Mouse (Mus musculus) MEL (cell line): ENCODE data around the gene Rbks. TPM values are rescaled to one million over a fixed set of nuclear protein-coding genes. Genes with fewer than 3 reads are reported as not detected.

Experiments used
- DNase-seq: peaks from one replicate; pipeline ENCODE4 v3.0.0; 2011; ENCODE audit warnings: low read depth, low spot score
- H3K27ac ChIP-seq: 2 replicates; pipeline ENCODE4 v1.5.1; 2012; ENCODE audit warnings: low read depth, mild to moderate bottlenecking, control low read depth, low read length, moderate library complexity; ENCODE audit not compliant: control insufficient read depth
- H3K27me3 ChIP-seq, 2 experiments: fragments of 150-350 bp in 1 of 2; sonication (generic) in 1 of 2; 2 replicates each; pipeline ENCODE4 v1.6.1; 2012; ENCODE audit warnings: low read length in 2 of 2, mild to moderate bottlenecking in 2 of 2, improper control_type of control experiment in 1 of 2, moderate library complexity in 1 of 2; ENCODE audit not compliant: insufficient read depth in 2 of 2, control insufficient read depth in 1 of 2
- H3K36me3 ChIP-seq, 2 experiments: 2 replicates each; pipeline ENCODE4 v1.6.1; 2012 to 2014; ENCODE audit warnings: low read length in 2 of 2, improper control_type of control experiment in 1 of 2, inconsistent platforms in 1 of 2, mild to moderate bottlenecking in 1 of 2; ENCODE audit not compliant: insufficient read depth in 2 of 2, control insufficient read depth in 1 of 2
- H3K4me1 ChIP-seq, 2 experiments: fragments of 150-350 bp in 1 of 2; sonication (generic) in 1 of 2; 2 replicates each; pipeline ENCODE4 v1.6.1; 2012; ENCODE audit warnings: low read length in 2 of 2, improper control_type of control experiment in 1 of 2, mild to moderate bottlenecking in 1 of 2; ENCODE audit not compliant: insufficient read depth in 2 of 2, control insufficient read depth in 1 of 2
- H3K4me3 ChIP-seq, 2 experiments: fragments of 150-350 bp in 1 of 2; sonication (generic) in 1 of 2; 2 replicates each; pipeline ENCODE4 v1.5.1; 2012; ENCODE audit warnings: low read depth in 2 of 2, low read length in 2 of 2, mild to moderate bottlenecking in 2 of 2, moderate library complexity in 2 of 2, control low read depth in 1 of 2, improper control_type of control experiment in 1 of 2; ENCODE audit not compliant: control insufficient read depth in 1 of 2, insufficient read depth in 1 of 2
- H3K79me2 ChIP-seq: 2 replicates; pipeline ENCODE4 v1.6.1; 2012; ENCODE audit warnings: mild to moderate bottlenecking, low read length, moderate library complexity; ENCODE audit not compliant: control insufficient read depth, poor library complexity, insufficient read depth
- H3K9ac ChIP-seq: 2 replicates; pipeline ENCODE4 v1.6.1; 2012; ENCODE audit warnings: low read depth, mild to moderate bottlenecking, control low read depth, low read length, moderate library complexity; ENCODE audit not compliant: control insufficient read depth, poor library complexity, severe bottlenecking
- H3K9me3 ChIP-seq: fragments of 150-350 bp; sonication (generic); replicated peaks from 2 replicates; pipeline ENCODE4 v1.6.1; 2012; ENCODE audit warnings: mild to moderate bottlenecking, low read length, improper control_type of control experiment, moderate library complexity; ENCODE audit not compliant: insufficient read depth
- BHLHE40 ChIP-seq: IDR thresholded peaks from 2 replicates; pipeline ENCODE4 v1.6.1; 2012; ENCODE audit warnings: low read depth, mild to moderate bottlenecking, inconsistent platforms, low read length, improper control_type of control experiment, borderline replicate concordance
- CHD2 ChIP-seq: IDR thresholded peaks from 2 replicates; pipeline ENCODE4 v1.6.1; 2011; ENCODE audit warnings: low read length, improper control_type of control experiment
- CTCF ChIP-seq, 3 experiments: IDR thresholded peaks in 2 of 3; conservative IDR thresholded peaks in 1 of 3; 2 replicates each; pipeline ENCODE4 v1.5.1; 2011 to 2012; ENCODE audit warnings: low read length in 3 of 3, low read depth in 2 of 3, mild to moderate bottlenecking in 2 of 3, improper control_type of control experiment in 1 of 3, inconsistent platforms in 1 of 3, mixed read lengths in 1 of 3, moderate library complexity in 1 of 3; ENCODE audit not compliant: control insufficient read depth in 1 of 3, insufficient read depth in 1 of 3, poor library complexity in 1 of 3, severe bottlenecking in 1 of 3
- EP300 ChIP-seq, 2 experiments: IDR thresholded peaks; 2 replicates each; pipeline ENCODE4 v1.6.1; 2011; ENCODE audit warnings: improper control_type of control experiment in 2 of 2, low read length in 2 of 2, low read depth in 1 of 2, mild to moderate bottlenecking in 1 of 2
- GATA1 ChIP-seq: IDR thresholded peaks from 2 replicates; pipeline ENCODE4 v1.6.1; 2011; ENCODE audit warnings: low read depth, low read length, improper control_type of control experiment
- MAFK ChIP-seq: IDR thresholded peaks from 2 replicates; pipeline ENCODE4 v1.6.1; 2011; ENCODE audit warnings: low read depth, mild to moderate bottlenecking, low read length, improper control_type of control experiment, borderline replicate concordance
- MAX ChIP-seq: IDR thresholded peaks from 2 replicates; pipeline ENCODE4 v1.6.1; 2011; ENCODE audit warnings: low read length, improper control_type of control experiment
- MAZ ChIP-seq: IDR thresholded peaks from 2 replicates; pipeline ENCODE4 v1.6.1; 2012; ENCODE audit warnings: low read depth, mild to moderate bottlenecking, inconsistent platforms, low read length, improper control_type of control experiment
- MYC ChIP-seq: IDR thresholded peaks from 2 replicates; pipeline ENCODE4 v1.6.1; 2011; ENCODE audit warnings: low read depth, mild to moderate bottlenecking, low read length, improper control_type of control experiment, moderate library complexity
- NRF1 ChIP-seq: IDR thresholded peaks from 2 replicates; pipeline ENCODE4 v1.6.1; 2014; ENCODE audit warnings: low read depth, mild to moderate bottlenecking, inconsistent platforms, low read length, improper control_type of control experiment, moderate library complexity; ENCODE audit not compliant: poor library complexity, insufficient read depth, severe bottlenecking
- POLR2AphosphoS2 ChIP-seq: IDR thresholded peaks from 2 replicates; pipeline ENCODE4 v1.6.1; 2011; ENCODE audit warnings: low read length, improper control_type of control experiment
- POLR2AphosphoS5 ChIP-seq: IDR thresholded peaks from 2 replicates; pipeline ENCODE4 v1.6.1; 2012; ENCODE audit warnings: low read depth, borderline replicate concordance, mild to moderate bottlenecking, inconsistent platforms, low read length, moderate library complexity, mixed read lengths
- RCOR1 ChIP-seq: IDR thresholded peaks from 2 replicates; pipeline ENCODE4 v1.6.1; 2012; ENCODE audit warnings: low read depth, mild to moderate bottlenecking, inconsistent platforms, low read length, improper control_type of control experiment
- SMC3 ChIP-seq: IDR thresholded peaks from 2 replicates; pipeline ENCODE4 v1.6.1; 2011; ENCODE audit warnings: low read depth, low read length, improper control_type of control experiment
- TAL1 ChIP-seq: IDR thresholded peaks from 2 replicates; pipeline ENCODE4 v1.6.1; 2012; ENCODE audit warnings: mild to moderate bottlenecking, inconsistent platforms, low read length, moderate library complexity, mixed read lengths
- TCF12 ChIP-seq: IDR thresholded peaks from 2 replicates; pipeline ENCODE4 v1.6.1; 2014; ENCODE audit warnings: low read depth, mild to moderate bottlenecking, inconsistent platforms, low read length, improper control_type of control experiment, moderate library complexity
- USF1 ChIP-seq: IDR thresholded peaks from 2 replicates; pipeline ENCODE4 v1.6.1; 2014; ENCODE audit warnings: low read depth, mild to moderate bottlenecking, inconsistent platforms, low read length, improper control_type of control experiment, moderate library complexity
- ZKSCAN1 ChIP-seq: IDR thresholded peaks from 2 replicates; pipeline ENCODE4 v1.6.1; 2012; ENCODE audit warnings: low read depth, mild to moderate bottlenecking, inconsistent platforms, low read length, improper control_type of control experiment, moderate library complexity
- polyA plus RNA-seq, 2 experiments: library from polyadenylated mRNA; stranded (reverse) in 1 of 2; unstranded in 1 of 2; fragments of >175 nt in 1 of 2; fragments of >200 nt in 1 of 2; gene quantifications; 2 replicates each; pipeline versions ENCODE4 v1.2.1 to v1.2.4; 2012; ENCODE audit warnings: low replicate concordance in 2 of 2, low read depth in 1 of 2; ENCODE audit not compliant: insufficient read length in 2 of 2, insufficient read depth in 1 of 2, missing spikeins in 1 of 2
- total RNA-seq: library from RNA; depleted of rRNA; stranded (reverse); fragments of 300-350 nt; gene quantifications from 2 replicates; pipeline ENCODE4 v1.2.3, GENCODE M21; 2012

Gene Rbks
- total and polyA plus RNA-seq, 3 experiments, result 34.3 to 47.4 TPM; not detected in 1

GRCm38 (mm10) chr5:31647327-31647726 is 50.1 kb downstream of the Rbks start:
- H3K36me3 ChIP-seq, result peaks cover 0 to 4% of the 10 kb centered on the region in 2 experiments; a peak in 2 of 4 replicates
- no peak overlapping the region for H3K9ac ChIP-seq
- H3K27me3 ChIP-seq, result no peaks in the 10 kb centered on the region
- no peaks in the 10 kb centered on the region for H3K9me3 ChIP-seq
- no peaks in the 10 kb centered on the region for H3K79me2 ChIP-seq
- H3K4me1 ChIP-seq, result no peaks in the 10 kb centered on the region
- no peak for DNase-seq
- no peak overlapping the region for H3K4me3 ChIP-seq
- no peak overlapping the region for H3K27ac ChIP-seq
- TF ChIP-seq MAFK, result no peak
- no peak for TF ChIP-seq BHLHE40
- no peak for TF ChIP-seq TAL1
- TF ChIP-seq CTCF (IDR thresholded peaks at IDR 0.05 in 2 of 3, conservative IDR thresholded peaks at IDR 0.05 in 1 of 3; ENCODE audit: control insufficient read depth in 1 of 3, insufficient read depth in 1 of 3, low read depth in 2 of 3, low read length in 3 of 3, poor library complexity in 1 of 3, severe bottlenecking in 1 of 3), result no peak
- TF ChIP-seq NRF1, result no peak
- TF ChIP-seq POLR2AphosphoS5, result no peak
- no peak for TF ChIP-seq USF1

GRCm38 (mm10) chr5:31646574-31646973 is 50.9 kb downstream of the Rbks start:
- Histone ChIP-seq H3K27ac (no peak overlapping the region), H3K79me2 (no peaks in the 10 kb centered on the region), H3K9ac (no peak overlapping the region), H3K36me3 (peaks cover 0 to 3% of the 10 kb centered on the region in 2 experiments; a peak in 2 of 4 replicates), H3K4me1 (no peaks in the 10 kb centered on the region), H3K27me3 (no peaks in the 10 kb centered on the region), H3K4me3 (no peak overlapping the region), H3K9me3 (no peaks in the 10 kb centered on the region)
- TF ChIP-seq CHD2, result no peak
- TF ChIP-seq EP300 (IDR thresholded peaks at IDR 0.05; ENCODE audit: low read depth in 1 of 2, low read length in 2 of 2), result no peak
- TF ChIP-seq MAZ, result no peak
- DNase-seq, result no peak

DNA sequence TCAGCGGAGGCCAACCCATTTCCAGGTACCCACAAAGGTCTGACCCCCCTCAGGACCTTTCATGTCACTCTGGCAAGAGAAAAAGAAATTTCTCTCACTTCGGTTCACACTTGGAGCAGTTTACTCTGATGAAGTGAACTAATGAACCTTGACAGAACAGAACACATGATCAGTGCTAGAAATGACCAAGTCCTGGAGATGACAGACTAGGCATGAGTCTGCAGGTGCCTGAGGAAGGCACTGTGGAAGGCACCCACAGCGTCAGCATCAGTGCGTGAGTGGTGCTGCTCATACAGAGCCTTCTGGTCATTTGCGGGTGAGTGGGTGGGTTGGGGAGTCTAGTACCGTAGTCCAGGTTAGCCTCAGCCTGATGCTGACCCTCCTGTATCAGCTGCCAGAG is 51.6 kb downstream of the Rbks start:
- H3K4me3 ChIP-seq, result no peak overlapping the region
- H3K27me3 ChIP-seq, result no peaks in the 10 kb centered on the region
- peaks cover 0 to 3% of the 10 kb centered on the region in 2 experiments; a peak in 2 of 4 replicates for H3K36me3 ChIP-seq
- no peaks in the 10 kb centered on the region for H3K79me2 ChIP-seq
- no peak overlapping the region for H3K27ac ChIP-seq
- H3K9me3 ChIP-seq, result no peaks in the 10 kb centered on the region
- no peak for DNase-seq
- H3K9ac ChIP-seq, result no peak overlapping the region
- no peaks in the 10 kb centered on the region for H3K4me1 ChIP-seq
- TF ChIP-seq EP300 (IDR thresholded peaks at IDR 0.05; ENCODE audit: low read depth in 1 of 2, low read length in 2 of 2) (no peak), MYC (no peak), TCF12 (no peak), BHLHE40 (no peak), RCOR1 (no peak), MAZ (no peak), GATA1 (no peak), MAFK (no peak), ZKSCAN1 (no peak), MAX (no peak), SMC3 (no peak), POLR2AphosphoS2 (no peak)
